Mouse (Mus musculus): ENCODE measurements around the gene Tead1. TPM values are rescaled to one million over a fixed set of nuclear protein-coding genes. Genes with fewer than 3 reads are reported as not detected.

Gene Tead1
- total RNA-seq, 2 experiments from 2014 or later, result not detected

- no peak for ATAC-seq (replicated peaks; ENCODE audit: low FRiP score, low TSS enrichment, poor library complexity, severe bottlenecking)
Observed at GRCm38 (mm10) chr7:112684626-112685561, 5.8 kb downstream of the Tead1 start.

GRCm38 (mm10) chr7:112685993-112686392 is 6.9 kb downstream of the Tead1 start:
- ATAC-seq (replicated peaks; ENCODE audit: low FRiP score, low TSS enrichment, poor library complexity, severe bottlenecking), result no peak

- no peak for ATAC-seq (replicated peaks; ENCODE audit: low FRiP score, low TSS enrichment, poor library complexity, severe bottlenecking)
Observed at GRCm38 (mm10) chr7:112686586-112686985, 7.5 kb downstream of the Tead1 start.

GRCm38 (mm10) chr7:112688425-112689001 is 9.4 kb downstream of the Tead1 start:
- ATAC-seq (replicated peaks; ENCODE audit: low FRiP score, low TSS enrichment, poor library complexity, severe bottlenecking), result no peak

GRCm38 (mm10) chr7:112690836-112691781 is 12.0 kb downstream of the Tead1 start:
- ATAC-seq (replicated peaks; ENCODE audit: low FRiP score, low TSS enrichment, poor library complexity, severe bottlenecking), result no peak

GRCm38 (mm10) chr7:112693566-112693965 is 14.4 kb downstream of the Tead1 start:
- ATAC-seq (replicated peaks; ENCODE audit: low FRiP score, low TSS enrichment, poor library complexity, severe bottlenecking), result no peak

- ATAC-seq (replicated peaks; ENCODE audit: low FRiP score, low TSS enrichment, poor library complexity, severe bottlenecking), result no peak
Observed at GRCm38 (mm10) chr7:112696777-112697161, 17.7 kb downstream of the Tead1 start.

- ATAC-seq (replicated peaks; ENCODE audit: low FRiP score, low TSS enrichment, poor library complexity, severe bottlenecking), result no peak
Observed at GRCm38 (mm10) chr7:112697162-112697841, 18.2 kb downstream of the Tead1 start.

GRCm38 (mm10) chr7:112700082-112700481 is 21.0 kb downstream of the Tead1 start:
- no peak for ATAC-seq (replicated peaks; ENCODE audit: low FRiP score, low TSS enrichment, poor library complexity, severe bottlenecking)

GRCm38 (mm10) chr7:112703341-112703740 is 24.2 kb downstream of the Tead1 start:
- no peak for ATAC-seq (replicated peaks; ENCODE audit: low FRiP score, low TSS enrichment, poor library complexity, severe bottlenecking)

GRCm38 (mm10) chr7:112705870-112706269 is 26.8 kb downstream of the Tead1 start:
- ATAC-seq (replicated peaks; ENCODE audit: low FRiP score, low TSS enrichment, poor library complexity, severe bottlenecking), result no peak

- no peak for ATAC-seq (replicated peaks; ENCODE audit: low FRiP score, low TSS enrichment, poor library complexity, severe bottlenecking)
Observed at GRCm38 (mm10) chr7:112706756-112707155, 27.6 kb downstream of the Tead1 start.

GRCm38 (mm10) chr7:112710409-112711107 is 31.4 kb downstream of the Tead1 start:
- ATAC-seq (replicated peaks; ENCODE audit: low FRiP score, low TSS enrichment, poor library complexity, severe bottlenecking), result no peak

GRCm38 (mm10) chr7:112711977-112712376 is 32.9 kb downstream of the Tead1 start:
- no peak for ATAC-seq (replicated peaks; ENCODE audit: low FRiP score, low TSS enrichment, poor library complexity, severe bottlenecking)

- ATAC-seq (replicated peaks; ENCODE audit: low FRiP score, low TSS enrichment, poor library complexity, severe bottlenecking), result no peak
Observed at GRCm38 (mm10) chr7:112713509-112713908, 34.4 kb downstream of the Tead1 start.

- ATAC-seq (replicated peaks; ENCODE audit: low FRiP score, low TSS enrichment, poor library complexity, severe bottlenecking), result no peak
Observed at GRCm38 (mm10) chr7:112714783-112715182, 35.7 kb downstream of the Tead1 start.

GRCm38 (mm10) chr7:112716701-112717100 is 37.6 kb downstream of the Tead1 start:
- ATAC-seq (replicated peaks; ENCODE audit: low FRiP score, low TSS enrichment, poor library complexity, severe bottlenecking), result no peak

GRCm38 (mm10) chr7:112717676-112718075 is 38.6 kb downstream of the Tead1 start:
- ATAC-seq (replicated peaks; ENCODE audit: low FRiP score, low TSS enrichment, poor library complexity, severe bottlenecking), result no peak

Measured in megakaryocyte-erythroid progenitor cell, adult 5-6 weeks (primary cell).